Mouse (Mus musculus) neural tube, embryonic 15.5 days (tissue): ENCODE results near the gene Mitf. TPM values are rescaled to one million over a fixed set of nuclear protein-coding genes. Genes with fewer than 3 reads are reported as not detected.

ENCODE experiments used
- ATAC-seq: fragments of 200-750 bp; cut with Nextera tagmentation; 2 replicates; pipeline ENCODE4 v1.8.0; 2017; ENCODE audit warnings: mild to moderate bottlenecking, moderate TSS enrichment, moderate library complexity; ENCODE audit not compliant: low FRiP score
- H3K27ac ChIP-seq: fragments of 300-500 bp; sonication (generic); replicated peaks from 2 replicates; pipeline ENCODE4 v1.5.1; 2015; ENCODE audit warnings: mild to moderate bottlenecking, inconsistent platforms
- H3K27me3 ChIP-seq: fragments of 300-500 bp; sonication (generic); replicated peaks from 2 replicates; pipeline ENCODE4 v1.6.1; 2015; ENCODE audit warnings: inconsistent platforms
- H3K36me3 ChIP-seq: fragments of 300-500 bp; sonication (generic); 2 replicates; pipeline ENCODE4 v1.6.1; 2015; ENCODE audit warnings: inconsistent platforms
- H3K4me1 ChIP-seq: fragments of 300-500 bp; sonication (generic); 2 replicates; pipeline ENCODE4 v1.6.1; 2015; ENCODE audit warnings: inconsistent platforms
- H3K4me2 ChIP-seq: fragments of 300-500 bp; sonication (generic); 2 replicates; pipeline ENCODE4 v1.6.1; 2015; ENCODE audit warnings: inconsistent platforms, mild to moderate bottlenecking, moderate library complexity
- H3K4me3 ChIP-seq: fragments of 300-500 bp; sonication (generic); replicated peaks from 2 replicates; pipeline ENCODE4 v1.5.1; 2015; ENCODE audit warnings: mild to moderate bottlenecking, inconsistent platforms
- H3K9ac ChIP-seq: fragments of 300-500 bp; sonication (generic); replicated peaks from 2 replicates; pipeline ENCODE4 v1.6.1; 2015; ENCODE audit warnings: mild to moderate bottlenecking, inconsistent platforms
- H3K9me3 ChIP-seq: fragments of 300-500 bp; sonication (generic); replicated peaks from 2 replicates; pipeline ENCODE4 v1.6.1; 2016; ENCODE audit warnings: inconsistent platforms
- WGBS: fragments of 180-500 bp; shearing (Covaris S2); methylation state at CpG from one replicate; pipeline ENCODE4 v1.1.7; 2015; ENCODE audit warnings: mixed read lengths; 5-methylcytosine and 5-hydroxymethylcytosine counted together
- polyA plus RNA-seq: library from polyadenylated mRNA; unstranded; fragments of >200 nt; fragmentation: Nextera tagmentation; extraction: Ambion mirVana; gene quantifications from 2 replicates; pipeline ENCODE4 v1.2.1, GENCODE M21; 2015

The Mitf gene
- polyA plus RNA-seq, 1 experiment from 2014 or later = 1.1 TPM

DNA sequence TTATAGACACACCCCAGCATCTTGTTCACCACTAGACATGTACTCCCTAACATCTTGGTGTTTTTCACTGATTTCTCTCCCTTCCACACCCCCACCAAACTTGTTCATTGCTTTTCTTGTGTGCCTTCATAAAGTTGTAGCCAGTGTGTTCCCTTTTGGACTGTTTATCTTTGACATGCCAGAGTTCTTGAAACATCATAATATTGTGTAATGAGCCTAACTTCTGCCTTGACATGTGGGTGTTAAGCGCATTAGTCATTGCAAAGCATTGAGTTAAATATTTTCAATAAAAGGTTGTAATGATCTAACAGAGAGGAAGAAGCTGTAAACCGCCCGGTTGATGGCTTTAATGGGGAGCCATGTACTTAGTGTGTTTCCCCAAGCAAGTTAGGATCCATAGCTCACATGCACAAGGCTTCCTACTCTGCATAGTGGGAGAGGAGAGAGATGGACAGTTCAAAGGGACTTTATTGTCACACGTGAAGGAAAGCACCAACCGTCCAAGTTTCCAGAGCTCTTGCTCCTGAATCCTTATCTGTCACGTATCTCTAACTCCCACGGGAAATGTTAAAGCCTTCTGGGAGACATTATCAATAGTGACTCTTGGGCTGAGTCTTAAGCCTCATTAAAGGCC lies 19.9 kb downstream of the Mitf start:
- 86% methylated on average over 7 of the region's 7 CpGs for WGBS
- H3K4me1 ChIP-seq = no peaks in the 10 kb centered on the region
- no peaks in the 10 kb centered on the region for H3K9me3 ChIP-seq
- no peak for ATAC-seq
- no peak overlapping the region for H3K27ac ChIP-seq
- H3K9ac ChIP-seq = no peak overlapping the region
- no peaks in the 10 kb centered on the region for H3K36me3 ChIP-seq
- no peak overlapping the region for H3K4me2 ChIP-seq
- H3K27me3 ChIP-seq = no peaks in the 10 kb centered on the region
- H3K4me3 ChIP-seq = no peak overlapping the region

DNA sequence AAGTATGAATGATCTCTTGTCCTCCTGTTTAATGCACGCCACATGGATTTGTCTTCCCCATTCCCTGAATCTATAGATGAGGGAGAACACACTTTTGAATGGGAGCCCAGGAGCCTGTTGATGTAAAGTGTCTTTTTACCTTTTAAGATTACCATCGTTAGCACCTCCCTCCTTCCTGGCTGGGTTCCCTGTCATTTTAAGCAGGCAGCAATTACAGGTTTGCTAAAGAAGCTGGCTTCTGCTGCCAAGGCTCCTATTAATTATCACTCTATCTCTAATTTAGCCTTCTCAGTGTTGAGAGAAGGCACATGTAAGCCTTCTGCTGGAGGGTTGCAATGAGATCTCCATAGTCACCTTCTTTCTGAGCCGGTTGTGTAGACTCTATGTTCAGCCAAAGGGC lies 21.2 kb downstream of the Mitf start:
- Histone ChIP-seq H3K36me3 (no peaks in the 10 kb centered on the region), H3K4me2 (no peak overlapping the region), H3K4me1 (no peaks in the 10 kb centered on the region), H3K9me3 (no peaks in the 10 kb centered on the region), H3K4me3 (no peak overlapping the region), H3K27ac (no peak overlapping the region), H3K27me3 (no peaks in the 10 kb centered on the region), H3K9ac (no peak overlapping the region)
- WGBS = 82% methylated on average over 3 of the region's 3 CpGs
- ATAC-seq = no peak

DNA sequence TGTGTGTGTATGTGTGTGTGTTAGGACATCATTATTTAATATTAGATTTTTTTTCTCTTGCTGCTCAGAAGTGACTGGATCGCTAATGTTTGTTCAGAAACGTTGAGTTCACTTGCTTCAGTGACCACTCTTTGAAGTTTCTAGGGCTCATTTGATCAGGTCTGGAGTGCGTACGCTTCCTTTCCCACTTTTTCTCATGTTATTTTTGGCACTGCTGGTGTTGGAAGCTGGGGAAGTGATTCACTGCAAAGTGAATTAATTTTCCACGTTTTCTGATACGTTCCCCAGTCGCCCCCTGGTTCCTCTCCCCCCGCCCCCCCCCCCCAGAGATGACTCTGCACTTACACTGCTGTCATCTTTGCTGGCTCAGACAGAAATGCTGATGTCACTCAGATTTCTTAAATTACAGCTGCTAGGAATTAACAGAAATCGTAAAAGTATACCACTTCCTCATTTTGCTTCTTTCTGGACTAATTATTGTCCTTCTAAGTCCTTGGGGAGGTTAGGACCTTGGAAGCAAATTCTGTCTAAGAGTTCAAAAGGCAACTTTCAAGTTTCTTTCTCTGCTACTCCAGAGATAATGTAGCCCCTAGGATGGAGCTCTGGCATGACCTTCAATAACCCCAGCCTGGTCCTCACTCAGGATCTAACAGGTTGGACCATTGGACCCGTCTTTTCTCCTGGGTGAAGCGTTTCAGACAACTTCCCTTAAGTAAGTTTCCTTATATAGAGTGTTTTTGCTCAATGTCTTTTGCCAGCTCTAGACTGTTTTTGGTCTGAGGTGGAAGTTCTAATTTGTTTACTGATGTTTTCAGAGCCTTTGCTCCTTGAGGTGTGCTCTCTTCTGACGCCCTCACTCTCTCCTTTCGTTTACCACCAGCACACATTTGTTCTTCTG lies 22.2 kb downstream of the Mitf start:
- no peak overlapping the region for H3K27ac ChIP-seq
- H3K36me3 ChIP-seq = no peaks in the 10 kb centered on the region
- no peaks in the 10 kb centered on the region for H3K9me3 ChIP-seq
- no peaks in the 10 kb centered on the region for H3K4me1 ChIP-seq
- H3K4me3 ChIP-seq = no peak overlapping the region
- 75% methylated on average over 12 of the region's 13 CpGs for WGBS
- no peaks in the 10 kb centered on the region for H3K27me3 ChIP-seq
- no peak overlapping the region for H3K9ac ChIP-seq
- no peak for ATAC-seq
- H3K4me2 ChIP-seq = no peak overlapping the region

DNA sequence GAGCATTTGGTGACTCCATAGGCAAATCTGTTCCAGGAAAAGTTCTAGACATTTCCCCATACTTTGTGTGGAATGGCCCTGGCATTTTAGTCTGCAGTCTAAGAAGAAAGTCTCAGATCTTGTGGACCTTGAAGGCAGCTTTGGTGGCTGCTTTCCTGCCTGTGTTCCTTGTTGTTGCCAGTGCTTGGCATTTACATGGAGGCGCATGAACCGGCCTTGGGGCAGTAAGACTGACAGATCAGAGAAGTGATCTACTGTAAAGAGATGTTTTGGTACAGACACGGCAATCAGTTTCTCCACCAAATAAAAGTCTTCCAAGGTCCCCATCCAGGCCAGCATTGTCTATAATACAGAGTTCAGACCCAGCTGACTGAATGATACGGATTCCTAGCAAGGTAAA lies 25.6 kb downstream of the Mitf start:
- no peak overlapping the region for H3K4me2 ChIP-seq
- no peaks in the 10 kb centered on the region for H3K4me1 ChIP-seq
- ATAC-seq = no peak
- no peaks in the 10 kb centered on the region for H3K9me3 ChIP-seq
- H3K27ac ChIP-seq = no peak overlapping the region
- H3K36me3 ChIP-seq = no peaks in the 10 kb centered on the region
- WGBS = 94% methylated on average over 4 of the region's 4 CpGs
- no peak overlapping the region for H3K9ac ChIP-seq
- no peaks in the 10 kb centered on the region for H3K27me3 ChIP-seq
- H3K4me3 ChIP-seq = no peak overlapping the region

DNA sequence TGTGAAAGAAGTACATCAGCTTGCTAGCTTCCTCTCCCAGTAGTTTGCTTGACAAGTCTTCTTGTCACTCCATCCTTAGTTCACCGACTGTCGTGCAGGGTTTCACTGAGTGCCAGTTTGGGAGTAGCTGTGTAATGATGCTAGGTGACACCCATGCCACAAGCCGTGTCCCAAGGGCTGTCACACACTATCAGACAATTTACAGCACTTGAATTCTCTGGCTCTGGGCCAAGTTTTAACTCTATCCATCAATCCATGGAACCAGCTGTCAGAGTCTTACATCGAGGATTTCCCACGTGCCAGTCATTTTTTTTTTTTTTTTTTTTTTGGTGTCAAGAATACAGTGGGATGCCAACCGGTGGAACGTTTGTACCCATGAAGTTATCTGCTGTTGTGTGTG lies 29.3 kb downstream of the Mitf start:
- no peaks in the 10 kb centered on the region for H3K9me3 ChIP-seq
- no peaks in the 10 kb centered on the region for H3K4me1 ChIP-seq
- no peak overlapping the region for H3K4me3 ChIP-seq
- no peak overlapping the region for H3K27ac ChIP-seq
- no peak overlapping the region for H3K4me2 ChIP-seq
- no peaks in the 10 kb centered on the region for H3K36me3 ChIP-seq
- H3K27me3 ChIP-seq = no peaks in the 10 kb centered on the region
- WGBS = 72% methylated on average over 7 of the region's 7 CpGs
- ATAC-seq = no peak
- H3K9ac ChIP-seq = no peak overlapping the region

DNA sequence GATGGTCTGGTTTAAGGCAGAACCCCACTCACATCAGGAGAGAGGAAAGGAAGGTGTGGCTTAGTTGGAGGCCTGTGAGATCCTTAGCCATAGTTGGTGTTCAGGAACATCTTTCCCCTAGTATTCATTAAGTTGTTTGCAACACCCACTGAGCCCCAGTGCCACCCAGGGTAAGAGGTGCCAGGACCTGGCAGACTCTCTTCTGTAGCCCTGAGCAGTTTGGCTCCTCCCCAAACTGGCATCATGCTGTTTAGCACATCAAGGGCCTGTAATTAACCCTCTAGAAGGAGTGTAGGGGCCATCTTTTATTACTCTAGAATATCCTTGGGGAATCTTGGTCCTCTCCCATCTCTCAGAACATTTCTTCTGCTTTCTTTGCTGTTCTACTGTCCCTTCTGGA lies 30.9 kb downstream of the Mitf start:
- Histone ChIP-seq H3K4me2 (no peak overlapping the region), H3K27ac (no peak overlapping the region), H3K9ac (no peak overlapping the region), H3K4me1 (no peaks in the 10 kb centered on the region), H3K4me3 (no peak overlapping the region), H3K9me3 (no peaks in the 10 kb centered on the region), H3K27me3 (no peaks in the 10 kb centered on the region), H3K36me3 (no peaks in the 10 kb centered on the region)
- no peak for ATAC-seq

DNA sequence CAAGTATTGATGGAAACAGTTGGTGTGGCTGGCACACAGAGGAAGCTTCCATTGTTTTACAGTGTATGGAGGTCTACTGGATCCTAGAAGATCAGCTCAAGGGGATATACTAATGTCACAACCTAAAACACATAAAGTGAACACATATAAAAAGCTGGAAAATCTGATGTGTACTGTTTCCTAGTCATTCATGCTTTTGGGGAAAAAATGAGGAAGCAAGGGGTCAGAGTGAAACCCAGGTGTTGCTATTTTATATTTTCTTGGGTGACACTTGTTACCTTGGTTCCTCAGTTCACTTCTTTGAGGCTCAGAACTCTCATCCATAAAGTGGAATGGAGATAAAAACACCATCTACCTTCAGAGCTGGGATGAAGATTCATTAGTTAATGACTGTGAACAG lies 32.7 kb downstream of the Mitf start:
- Histone ChIP-seq H3K9me3 (no peaks in the 10 kb centered on the region), H3K4me1 (no peaks in the 10 kb centered on the region), H3K27ac (no peak overlapping the region), H3K36me3 (no peaks in the 10 kb centered on the region), H3K4me3 (no peak overlapping the region), H3K27me3 (no peaks in the 10 kb centered on the region), H3K4me2 (no peak overlapping the region), H3K9ac (no peak overlapping the region)
- ATAC-seq = no peak

DNA sequence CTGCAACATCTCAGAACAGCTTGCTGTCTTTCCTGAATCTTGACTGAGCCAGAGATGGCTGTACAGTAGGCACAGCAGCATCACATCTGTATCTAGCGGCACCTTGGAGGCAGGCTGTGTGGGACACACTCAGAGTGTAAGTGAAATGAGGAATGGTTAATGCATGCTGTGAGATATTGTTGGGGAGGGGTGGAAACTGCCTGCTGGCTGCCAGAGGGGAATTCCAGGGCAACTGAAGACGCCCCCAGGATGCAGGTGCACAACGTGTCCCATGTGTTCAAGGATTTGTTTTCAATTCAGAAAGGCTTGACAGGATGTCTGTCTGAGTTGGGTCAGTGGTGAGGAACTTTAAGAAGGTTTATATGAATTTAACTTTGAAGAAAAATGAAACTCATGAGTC lies 37.3 kb downstream of the Mitf start:
- Histone ChIP-seq H3K4me2 (no peak overlapping the region), H3K4me3 (no peak overlapping the region), H3K9me3 (no peaks in the 10 kb centered on the region), H3K4me1 (no peaks in the 10 kb centered on the region), H3K27me3 (no peaks in the 10 kb centered on the region), H3K9ac (no peak overlapping the region), H3K36me3 (no peaks in the 10 kb centered on the region), H3K27ac (no peak overlapping the region)
- ATAC-seq = no peak
- 75% methylated on average over 3 of the region's 3 CpGs for WGBS

DNA sequence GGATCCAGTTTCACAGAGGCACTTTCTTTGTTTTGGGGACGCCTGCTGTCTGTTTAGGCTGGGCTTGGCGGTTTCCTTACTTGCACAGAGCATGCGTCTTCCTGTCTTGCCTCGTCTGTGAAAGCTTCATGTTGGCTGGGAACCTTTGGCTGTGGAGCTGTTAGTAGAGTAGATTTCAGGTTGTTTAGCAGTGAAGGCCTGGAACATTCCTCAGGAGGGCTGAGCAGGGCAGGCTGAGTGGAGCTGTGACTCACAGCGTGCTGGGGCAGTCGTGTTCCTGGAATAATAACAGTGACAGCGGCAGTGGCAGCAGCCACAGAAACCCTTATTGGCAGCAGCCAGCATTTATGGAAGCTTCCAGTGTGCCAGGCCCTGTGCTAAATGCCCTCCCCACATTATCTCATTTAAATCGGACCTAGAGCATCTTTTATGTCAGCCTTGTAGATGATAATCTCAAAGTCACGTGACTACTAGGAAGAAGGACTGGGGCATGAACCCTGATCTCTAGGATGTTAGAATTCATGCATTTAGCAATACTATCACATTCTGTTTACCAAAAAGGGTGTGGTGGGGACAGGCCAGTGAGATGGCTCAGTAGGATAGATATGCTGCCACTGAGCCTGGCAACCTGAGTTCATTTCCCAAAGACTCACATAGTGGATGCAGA lies 41.5 kb downstream of the Mitf start:
- Histone ChIP-seq H3K4me1 (no peaks in the 10 kb centered on the region), H3K27me3 (no peaks in the 10 kb centered on the region), H3K4me2 (no peak overlapping the region), H3K9ac (no peak overlapping the region), H3K36me3 (no peaks in the 10 kb centered on the region), H3K27ac (no peak overlapping the region), H3K9me3 (no peaks in the 10 kb centered on the region), H3K4me3 (no peak overlapping the region)
- ATAC-seq = no peak
- WGBS = 63% methylated on average over 9 of the region's 9 CpGs

DNA sequence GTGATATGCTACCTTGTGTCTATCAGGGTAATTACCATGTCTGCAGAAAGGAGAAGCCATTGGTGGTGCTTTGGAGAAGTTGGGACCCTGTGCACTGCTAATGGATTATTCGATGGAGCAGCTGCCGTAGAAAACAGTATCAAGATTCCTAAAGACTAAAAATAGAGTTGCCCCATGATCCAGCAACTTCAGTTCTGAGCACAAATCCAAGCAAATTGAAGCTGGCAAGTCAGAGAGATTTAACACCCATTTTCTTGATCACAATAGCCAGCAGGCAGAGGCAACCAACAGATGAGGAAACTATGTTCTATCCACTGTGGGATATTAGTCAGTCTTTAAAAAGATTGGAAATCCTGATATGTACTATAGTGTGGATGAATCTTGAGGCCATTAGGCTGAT lies 47.4 kb downstream of the Mitf start:
- H3K4me1 ChIP-seq = no peaks in the 10 kb centered on the region
- H3K36me3 ChIP-seq = no peaks in the 10 kb centered on the region
- no peak overlapping the region for H3K4me2 ChIP-seq
- H3K27ac ChIP-seq = no peak overlapping the region
- WGBS = 99% methylated on average over 2 of the region's 2 CpGs
- H3K27me3 ChIP-seq = no peaks in the 10 kb centered on the region
- H3K9me3 ChIP-seq = no peaks in the 10 kb centered on the region
- ATAC-seq = no peak
- H3K9ac ChIP-seq = no peak overlapping the region
- no peak overlapping the region for H3K4me3 ChIP-seq

DNA sequence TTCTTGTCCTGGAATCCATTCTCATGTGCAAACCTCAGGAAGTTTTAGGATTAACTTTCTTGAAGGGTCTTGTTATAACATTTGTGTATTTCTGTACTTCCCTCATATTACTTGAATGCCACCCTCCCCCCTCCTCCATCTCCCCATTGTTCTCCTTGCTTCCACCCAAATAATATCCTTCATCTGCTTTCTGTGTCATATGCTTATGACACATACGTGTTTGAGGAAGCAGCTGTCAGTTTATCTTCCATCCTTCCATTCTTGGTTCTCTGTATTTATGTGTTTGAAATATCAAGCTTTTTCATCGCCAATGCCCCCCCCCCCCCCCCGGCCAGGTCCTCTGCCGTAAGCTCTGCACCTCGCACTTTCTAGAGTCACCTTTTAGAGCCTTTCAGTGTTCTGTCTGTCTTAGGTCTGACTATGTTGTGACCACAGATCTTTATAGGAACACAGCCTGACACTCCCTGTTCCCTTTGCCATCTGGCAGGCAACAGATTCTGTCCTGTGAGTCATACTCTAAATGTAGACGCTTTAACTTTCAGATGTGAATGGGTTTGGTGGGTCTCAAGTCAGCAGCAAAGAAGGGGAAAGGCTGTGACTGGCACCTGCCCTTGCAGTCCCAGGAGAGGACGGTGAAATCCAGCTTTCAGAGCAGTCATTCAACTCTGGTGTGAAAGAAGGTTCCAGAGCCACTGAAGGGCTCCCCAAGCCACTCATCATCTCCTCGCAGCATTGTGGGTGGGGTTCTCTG lies 48.7 kb downstream of the Mitf start:
- no peak overlapping the region for H3K27ac ChIP-seq
- no peak for ATAC-seq
- no peaks in the 10 kb centered on the region for H3K4me1 ChIP-seq
- H3K27me3 ChIP-seq = no peaks in the 10 kb centered on the region
- no peaks in the 10 kb centered on the region for H3K9me3 ChIP-seq
- no peaks in the 10 kb centered on the region for H3K36me3 ChIP-seq
- H3K4me3 ChIP-seq = no peak overlapping the region
- no peak overlapping the region for H3K4me2 ChIP-seq
- 89% methylated on average over 8 of the region's 8 CpGs for WGBS
- H3K9ac ChIP-seq = no peak overlapping the region
